Mouse (Mus musculus): ENCODE measurements around the gene Nhlh1. TPM values are rescaled to one million over a fixed set of nuclear protein-coding genes. Genes with fewer than 3 reads are reported as not detected.

The Nhlh1 gene
- total RNA-seq, 2 experiments from 2014 or later = not detected

DNA sequence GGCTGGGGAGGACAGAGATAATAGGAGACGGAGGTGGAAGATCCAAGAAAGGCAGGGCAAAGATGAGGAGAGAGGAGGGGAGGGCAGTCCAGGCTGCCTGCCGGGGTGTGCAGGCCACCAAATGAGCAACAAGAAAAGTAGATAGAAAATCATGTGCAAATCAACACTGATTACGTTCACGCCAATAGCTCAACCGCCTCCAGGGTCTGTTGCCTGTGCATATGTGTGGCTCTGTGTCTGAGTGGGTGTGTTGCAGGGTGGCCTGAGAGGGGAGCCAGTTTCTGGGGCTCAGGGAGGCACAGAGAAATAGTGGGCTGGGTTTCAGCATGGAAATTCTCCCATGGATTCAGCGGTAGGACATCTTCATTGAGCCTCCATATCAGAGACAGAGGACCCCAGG lies 948 bp upstream of the Nhlh1 start:
- no peak for ATAC-seq (replicated peaks; ENCODE audit: low FRiP score, low TSS enrichment, poor library complexity, severe bottlenecking)

DNA sequence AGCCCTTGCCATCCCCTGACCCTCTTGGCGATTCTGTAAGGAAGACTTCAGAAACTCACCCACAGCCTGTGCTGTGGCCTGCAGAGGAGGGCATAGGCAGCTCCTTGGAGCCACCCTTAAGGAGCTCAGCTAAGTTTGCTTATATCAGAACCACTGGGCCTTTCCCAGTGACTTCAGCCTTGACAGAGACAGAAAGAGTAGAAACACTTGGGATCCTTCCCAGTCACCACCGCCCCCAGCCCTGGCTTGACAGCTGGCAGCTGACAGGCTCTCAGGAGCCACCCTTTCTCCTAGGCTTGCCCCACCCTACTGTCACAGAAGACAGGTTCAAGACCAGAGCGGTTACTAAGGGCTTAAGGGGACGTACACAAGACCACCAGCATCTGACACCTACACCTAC lies 1.1 kb downstream of the Nhlh1 start:
- ATAC-seq (replicated peaks; ENCODE audit: low FRiP score, low TSS enrichment, poor library complexity, severe bottlenecking) = no peak

DNA sequence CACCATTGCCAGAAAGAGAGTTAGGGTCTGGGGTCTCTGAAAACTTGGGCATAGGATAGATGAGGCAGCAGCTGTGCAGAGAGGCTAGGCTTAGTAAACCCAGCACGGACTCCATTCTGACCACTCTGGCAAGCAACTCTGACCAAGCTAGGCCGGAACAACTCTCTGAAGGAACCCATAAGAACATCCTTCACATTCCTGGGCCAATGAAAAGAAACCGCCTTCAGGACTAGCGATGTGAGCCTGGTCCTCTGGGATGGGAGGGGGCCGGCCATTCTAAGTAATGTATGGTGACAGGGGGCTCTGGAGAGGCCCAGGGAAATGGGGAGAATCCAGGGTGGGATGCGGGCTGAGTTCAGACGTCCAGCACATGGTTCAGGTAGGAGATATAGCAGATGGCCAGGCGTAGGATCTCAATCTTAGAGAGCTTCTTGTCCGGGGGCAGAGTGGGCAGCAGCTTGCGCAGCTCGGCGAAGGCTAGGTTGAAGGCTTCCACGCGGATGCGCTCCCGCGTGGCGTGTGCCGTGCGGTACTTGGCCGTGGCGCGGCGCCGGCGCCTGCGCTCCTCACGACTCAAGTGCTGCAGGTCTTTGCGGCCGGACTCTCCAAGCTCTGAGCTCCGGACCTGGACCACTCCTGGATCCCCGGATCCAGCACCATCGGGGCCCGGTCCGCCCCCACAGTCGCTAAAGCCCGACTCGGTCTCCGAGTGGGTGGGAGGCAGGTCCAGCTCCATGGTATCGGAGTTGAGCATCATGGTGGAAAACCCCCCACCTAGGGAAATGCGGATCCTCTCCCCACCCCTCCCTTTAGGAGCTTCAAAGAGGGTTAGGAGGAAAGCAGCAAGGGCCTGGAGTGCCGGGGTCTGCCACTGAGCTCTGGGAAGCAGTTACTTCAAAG lies 3.6 kb downstream of the Nhlh1 start:
- no peak; the same call in 1 of the 2 replicates for ATAC-seq (replicated peaks; ENCODE audit: low FRiP score, low TSS enrichment, poor library complexity, severe bottlenecking)

DNA sequence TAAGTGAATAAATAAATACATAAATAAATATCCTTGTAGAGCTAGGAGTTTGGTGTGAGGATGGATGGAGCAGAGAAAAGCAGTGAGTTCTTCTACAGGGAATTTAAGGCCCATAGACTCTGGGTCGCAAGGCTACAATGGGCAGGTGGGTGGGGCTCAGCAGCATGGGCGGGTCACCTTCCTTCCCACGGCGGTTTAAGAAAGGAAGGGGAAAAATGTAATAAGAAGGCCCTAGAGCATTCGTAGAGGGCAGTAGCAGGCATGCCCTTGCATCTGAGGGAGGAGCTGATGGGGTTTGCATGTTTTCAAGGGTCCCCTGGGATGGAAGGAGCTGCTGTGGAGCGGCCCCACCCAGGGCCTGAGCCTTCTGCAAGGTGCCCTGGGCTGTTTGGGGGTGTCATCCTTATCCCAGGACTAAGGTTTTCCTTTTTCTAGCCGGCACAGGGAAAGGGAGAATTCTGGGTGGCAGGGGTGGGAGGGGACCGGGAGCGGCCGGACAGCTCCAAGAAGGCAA lies 4.5 kb downstream of the Nhlh1 start:
- ATAC-seq (replicated peaks; ENCODE audit: low FRiP score, low TSS enrichment, poor library complexity, severe bottlenecking) = no peak

DNA sequence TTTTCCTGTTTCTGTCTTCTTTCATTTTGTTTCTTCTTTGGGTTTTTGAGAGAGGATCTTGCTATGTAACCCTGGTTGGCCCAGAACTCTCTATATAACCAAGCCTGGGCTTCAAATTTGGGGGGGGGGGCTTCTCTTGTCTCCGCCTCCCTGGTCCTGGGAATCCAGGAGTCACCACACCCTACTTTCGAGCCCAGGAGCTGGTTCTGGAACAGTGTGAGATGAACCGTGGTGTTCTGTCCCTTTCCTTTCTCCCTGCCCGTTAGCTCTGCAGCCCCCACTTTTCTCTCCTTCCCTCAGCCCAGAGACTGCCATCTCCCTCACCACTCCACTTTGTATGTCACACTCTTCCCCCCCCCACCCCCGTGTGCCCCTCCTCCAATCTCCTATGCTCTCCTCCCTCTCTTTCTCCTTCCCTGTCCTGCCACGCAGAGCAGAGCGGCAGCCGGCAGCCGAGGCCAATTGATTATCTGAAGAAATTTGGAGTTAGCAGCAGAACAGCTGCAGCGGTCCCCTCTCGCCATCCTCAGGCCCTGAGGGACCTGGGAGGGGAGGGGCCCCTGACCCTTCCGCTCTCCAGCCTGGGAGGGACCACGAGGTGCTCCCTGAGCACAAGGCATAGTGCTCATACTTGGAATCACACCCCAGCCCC lies 8.1 kb downstream of the Nhlh1 start:
- ATAC-seq (replicated peaks; ENCODE audit: low FRiP score, low TSS enrichment, poor library complexity, severe bottlenecking) = no peak

DNA sequence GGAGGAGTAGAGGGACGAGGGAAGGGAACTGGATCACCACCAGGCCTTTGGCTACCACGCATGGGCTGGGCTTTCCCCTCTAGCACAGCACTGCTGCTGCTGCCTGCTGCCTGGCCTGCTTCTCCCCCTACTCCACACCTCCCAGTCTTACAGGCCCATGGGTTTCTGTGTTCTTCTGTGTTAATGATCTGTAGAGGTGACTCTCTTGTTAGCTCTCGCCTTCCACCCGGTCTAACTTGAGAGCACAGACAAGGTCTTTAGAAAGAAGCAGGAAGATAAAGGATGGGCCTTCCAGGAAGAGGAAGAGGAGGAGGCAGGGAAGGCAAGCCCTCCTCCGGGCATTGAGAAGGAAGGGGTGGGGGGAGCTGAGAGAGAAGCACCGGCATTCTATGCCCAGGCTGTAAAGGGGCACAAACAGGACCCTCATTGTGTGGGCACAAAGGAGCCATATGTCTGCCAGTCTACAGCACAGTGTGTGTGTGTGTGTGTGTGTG lies 9.1 kb downstream of the Nhlh1 start:
- ATAC-seq (replicated peaks; ENCODE audit: low FRiP score, low TSS enrichment, poor library complexity, severe bottlenecking) = no peak

GRCm38 (mm10) chr1:172046938-172047337 lies 10.4 kb downstream of the Nhlh1 start:
- peak; percentile 77 for ATAC-seq (replicated peaks; ENCODE audit: low FRiP score, low TSS enrichment, poor library complexity, severe bottlenecking)

GRCm38 (mm10) chr1:172046410-172046809 lies 11.0 kb downstream of the Nhlh1 start:
- no peak for ATAC-seq (replicated peaks; ENCODE audit: low FRiP score, low TSS enrichment, poor library complexity, severe bottlenecking)

- ATAC-seq (replicated peaks; ENCODE audit: low FRiP score, low TSS enrichment, poor library complexity, severe bottlenecking) = no peak
Observed at GRCm38 (mm10) chr1:172029914-172030313, 27.5 kb downstream of the Nhlh1 start.

GRCm38 (mm10) chr1:172028394-172029275 lies 28.7 kb downstream of the Nhlh1 start, which contains the start of gene Vangl2:
Vangl2 (minus strand) TSS chr1:172028444.
- ATAC-seq (replicated peaks; ENCODE audit: low FRiP score, low TSS enrichment, poor library complexity, severe bottlenecking) = no peak

DNA sequence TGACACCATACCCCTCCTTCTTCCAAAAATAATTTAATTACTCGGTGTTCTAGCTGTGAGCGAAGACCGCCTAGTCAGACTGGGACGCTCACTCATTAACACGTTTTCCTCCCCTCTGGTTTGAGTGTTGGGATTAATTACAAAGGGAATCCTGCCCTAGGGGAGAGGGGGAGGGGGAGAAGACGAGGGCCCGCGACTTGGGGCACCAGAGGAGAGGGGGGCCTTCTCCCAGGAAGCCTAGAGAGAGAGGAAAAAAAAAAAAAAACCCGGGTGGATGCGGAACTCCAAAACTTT lies 29.6 kb downstream of the Nhlh1 start:
- no peak for ATAC-seq (replicated peaks; ENCODE audit: low FRiP score, low TSS enrichment, poor library complexity, severe bottlenecking)

GRCm38 (mm10) chr1:172027010-172027808 lies 30.2 kb downstream of the Nhlh1 start:
- ATAC-seq (replicated peaks; ENCODE audit: low FRiP score, low TSS enrichment, poor library complexity, severe bottlenecking) = peak; percentile 55

DNA sequence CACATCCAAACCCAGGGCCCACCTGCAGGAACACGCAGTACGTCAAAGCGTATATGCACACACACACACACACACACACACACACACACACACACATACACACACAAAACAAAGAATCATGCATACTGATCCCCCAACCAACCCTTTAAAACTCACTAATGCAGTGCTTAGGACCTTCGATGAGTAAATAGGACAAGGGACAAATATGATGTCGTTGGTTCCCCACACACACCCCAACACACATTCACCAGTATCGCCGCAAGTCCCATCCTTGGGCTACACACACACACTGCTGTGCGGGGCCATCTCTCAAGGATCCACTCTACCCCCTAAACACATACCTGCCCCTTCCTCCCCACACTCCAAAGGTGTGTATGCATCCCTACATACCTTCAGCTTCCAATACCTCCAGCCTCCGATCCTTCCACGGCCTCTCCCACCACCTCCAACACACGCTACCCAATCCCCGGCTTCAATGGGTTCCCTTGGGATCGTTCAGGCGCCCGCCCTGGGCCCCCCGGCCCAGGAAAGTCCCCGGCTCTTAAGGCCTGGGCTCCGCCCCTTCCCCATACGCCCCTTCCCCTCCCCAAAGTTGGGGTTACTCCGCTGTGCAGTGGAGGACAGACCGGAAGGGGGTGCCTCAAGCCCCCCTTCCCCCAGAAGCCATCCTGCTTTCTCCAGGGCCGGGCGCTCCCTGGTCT lies 31.0 kb downstream of the Nhlh1 start:
- ATAC-seq (replicated peaks; ENCODE audit: low FRiP score, low TSS enrichment, poor library complexity, severe bottlenecking) = peak; percentile 25; the same call in 1 of the 2 replicates

DNA sequence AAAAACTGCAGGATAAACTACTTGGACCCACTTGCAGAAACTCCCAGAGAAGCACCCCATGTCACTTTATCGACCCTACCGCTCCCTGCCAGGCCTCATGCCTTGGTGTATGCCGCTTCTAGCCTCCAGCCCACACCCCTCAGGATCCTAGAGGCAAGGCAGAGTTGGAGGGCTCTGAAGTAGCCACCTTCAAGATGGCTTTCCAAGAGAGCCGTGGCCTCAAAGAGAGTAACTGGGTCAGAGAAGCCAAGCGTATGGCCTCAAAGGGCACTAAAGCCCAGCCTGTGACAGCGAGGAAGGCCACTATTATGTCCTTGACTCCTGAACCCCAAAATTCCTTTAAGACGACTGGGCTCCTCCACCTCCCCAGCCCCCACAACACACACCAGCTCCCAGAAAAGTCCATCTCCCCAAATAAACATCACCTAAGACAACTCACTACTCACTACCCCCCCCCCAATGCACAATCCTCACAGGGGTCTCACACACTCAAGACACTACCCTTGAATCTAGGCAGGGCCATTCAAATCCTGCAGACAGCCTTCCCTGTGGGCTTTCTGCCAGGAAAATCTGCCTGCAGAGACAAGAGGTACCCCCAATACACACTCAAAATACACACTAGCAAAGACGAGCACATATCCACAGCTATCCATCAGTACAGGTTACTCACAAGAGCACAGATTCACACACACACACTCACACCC lies 32.0 kb downstream of the Nhlh1 start:
- ATAC-seq (replicated peaks; ENCODE audit: low FRiP score, low TSS enrichment, poor library complexity, severe bottlenecking) = no peak

GRCm38 (mm10) chr1:172024140-172024895 lies 33.1 kb downstream of the Nhlh1 start:
- no peak for ATAC-seq (replicated peaks; ENCODE audit: low FRiP score, low TSS enrichment, poor library complexity, severe bottlenecking)

DNA sequence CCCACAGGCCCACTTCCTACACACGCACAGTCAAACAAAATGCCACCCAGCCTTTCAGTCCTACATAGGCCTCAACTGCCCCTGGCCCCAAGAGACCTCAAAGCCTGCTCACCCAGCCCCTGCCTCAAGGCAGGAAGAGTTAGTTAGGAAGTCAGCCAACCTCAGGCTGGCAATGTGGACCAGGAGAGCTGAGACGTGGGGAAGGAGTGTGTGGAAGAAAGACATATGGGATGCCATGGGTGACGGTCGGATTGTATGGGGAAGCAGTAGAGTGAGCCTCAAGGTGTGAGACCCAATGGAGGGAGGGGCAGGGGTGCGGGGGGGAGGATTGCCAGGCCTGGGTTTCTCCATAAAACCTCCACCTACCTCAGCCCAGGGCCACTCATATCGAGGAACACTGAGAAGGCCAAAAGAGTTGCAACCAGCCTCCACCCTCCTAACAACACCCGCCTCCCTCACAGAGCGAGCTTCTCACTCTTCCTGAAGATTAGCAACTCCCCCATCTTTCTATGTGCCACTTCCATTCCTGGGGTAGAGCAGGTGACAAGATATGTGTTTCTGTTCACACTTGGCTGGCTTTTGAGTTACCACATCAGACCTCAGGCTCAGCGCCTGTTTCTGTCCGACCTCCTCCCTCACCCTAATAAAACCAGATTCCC lies 37.4 kb downstream of the Nhlh1 start:
- no peak for ATAC-seq (replicated peaks; ENCODE audit: low FRiP score, low TSS enrichment, poor library complexity, severe bottlenecking)

Measured in megakaryocyte-erythroid progenitor cell, adult 5-6 weeks (primary cell).